Mouse (Mus musculus): ENCODE measurements around the gene Eef1akmt2.

Gene Eef1akmt2

GRCm38 (mm10) chr7:132866316-132866715 lies 13.8 kb upstream of the Eef1akmt2 start:
- DNase-seq (ENCODE audit: low spot score in 2 of 2): no peak

- peak; percentile 82 to 87 for DNase-seq (ENCODE audit: low spot score in 2 of 2)
Measured at GRCm38 (mm10) chr7:132859042-132859958, 6.8 kb upstream of the Eef1akmt2 start, which contains the start of gene Abraxas2. Gene Abraxas2 (plus strand): TSS chr7:132859225.

- no peak for DNase-seq (ENCODE audit: low spot score in 2 of 2)
Measured at GRCm38 (mm10) chr7:132858043-132858608, 5.7 kb upstream of the Eef1akmt2 start.

GRCm38 (mm10) chr7:132856083-132856482 lies 3.6 kb upstream of the Eef1akmt2 start:
- DNase-seq (ENCODE audit: low spot score in 2 of 2): no peak

GRCm38 (mm10) chr7:132853946-132854345 lies 1.5 kb upstream of the Eef1akmt2 start:
- DNase-seq (ENCODE audit: low spot score in 2 of 2): no peak

- no peak for DNase-seq (ENCODE audit: low spot score in 2 of 2)
Measured at GRCm38 (mm10) chr7:132853361-132853760, 888 bp upstream of the Eef1akmt2 start.

GRCm38 (mm10) chr7:132843152-132843551 lies 9.3 kb downstream of the Eef1akmt2 start:
- no peak for DNase-seq (ENCODE audit: low spot score in 2 of 2)

- DNase-seq (ENCODE audit: low spot score in 2 of 2): no peak
Measured at GRCm38 (mm10) chr7:132842455-132842854, 10.0 kb downstream of the Eef1akmt2 start.

GRCm38 (mm10) chr7:132841287-132841686 lies 11.2 kb downstream of the Eef1akmt2 start:
- no peak for DNase-seq (ENCODE audit: low spot score in 2 of 2)

GRCm38 (mm10) chr7:132830955-132831354 lies 21.5 kb downstream of the Eef1akmt2 start:
- DNase-seq (ENCODE audit: low spot score in 2 of 2): no peak

GRCm38 (mm10) chr7:132824346-132825022 lies 28.0 kb downstream of the Eef1akmt2 start:
- no peak for DNase-seq (ENCODE audit: low spot score in 2 of 2)

- no peak for DNase-seq (ENCODE audit: low spot score in 2 of 2)
Measured at GRCm38 (mm10) chr7:132823832-132824231, 28.6 kb downstream of the Eef1akmt2 start.

- DNase-seq (ENCODE audit: low spot score in 2 of 2): no peak
Measured at GRCm38 (mm10) chr7:132820692-132821091, 31.8 kb downstream of the Eef1akmt2 start.

- DNase-seq (ENCODE audit: low spot score in 2 of 2): no peak
Measured at GRCm38 (mm10) chr7:132817056-132817455, 35.4 kb downstream of the Eef1akmt2 start.

GRCm38 (mm10) chr7:132816528-132816927 lies 35.9 kb downstream of the Eef1akmt2 start:
- no peak for DNase-seq (ENCODE audit: low spot score in 2 of 2)

GRCm38 (mm10) chr7:132815081-132815480 lies 37.4 kb downstream of the Eef1akmt2 start:
- DNase-seq (ENCODE audit: low spot score in 2 of 2): no peak

GRCm38 (mm10) chr7:132814089-132814450 lies 38.4 kb downstream of the Eef1akmt2 start:
- no peak for DNase-seq (ENCODE audit: low spot score in 2 of 2)

- peak; percentile 49 to 56 for DNase-seq (ENCODE audit: low spot score in 2 of 2)
Measured at GRCm38 (mm10) chr7:132813416-132814088, 38.9 kb downstream of the Eef1akmt2 start, which contains the start of gene Fam53b. Gene Fam53b (minus strand): TSS chr7:132813886.

- DNase-seq (ENCODE audit: low spot score in 2 of 2): peak; percentile 44 to 60
Measured at GRCm38 (mm10) chr7:132812619-132813415, 39.7 kb downstream of the Eef1akmt2 start.

GRCm38 (mm10) chr7:132811716-132812618 lies 40.5 kb downstream of the Eef1akmt2 start:
- no peak for DNase-seq (ENCODE audit: low spot score in 2 of 2)
